Mouse (Mus musculus) adrenal gland (tissue): ENCODE measurements around the gene Rfx4.

ENCODE experiments used
- intact Hi-C: fragments of 180-260 bp; cut with DNase I; formaldehyde crosslinking; loops from one replicate; pipeline ENCODE4 v1.15.1; 2025

The Rfx4 gene

GRCm38 (mm10) chr10:84859556-84860380, 103.9 kb downstream of the Rfx4 start:
- intact Hi-C loops: no loop called here

GRCm38 (mm10) chr10:84863488-84863887, 107.6 kb downstream of the Rfx4 start:
- intact Hi-C loops: no loop called here

DNA sequence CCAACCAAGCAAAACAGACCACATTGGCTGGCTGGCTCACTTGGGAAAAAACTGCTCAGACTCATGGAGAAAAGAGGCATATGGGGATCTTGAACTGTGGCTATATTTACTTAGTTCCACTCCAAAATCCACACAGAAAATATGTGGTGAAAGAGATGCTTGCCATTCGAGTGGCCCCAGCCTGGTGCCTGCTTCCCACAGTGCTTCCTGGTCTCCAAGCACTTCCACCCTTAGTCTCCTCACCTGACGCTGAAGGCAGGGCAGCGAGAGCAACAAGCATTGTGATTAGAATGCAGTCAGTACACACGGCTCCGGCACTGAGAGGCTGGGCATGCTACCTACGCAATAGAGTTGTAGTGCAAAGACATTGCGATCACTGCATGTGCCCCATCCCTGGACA, 111.7 kb downstream of the Rfx4 start:
- intact Hi-C loops: no loop called here

DNA sequence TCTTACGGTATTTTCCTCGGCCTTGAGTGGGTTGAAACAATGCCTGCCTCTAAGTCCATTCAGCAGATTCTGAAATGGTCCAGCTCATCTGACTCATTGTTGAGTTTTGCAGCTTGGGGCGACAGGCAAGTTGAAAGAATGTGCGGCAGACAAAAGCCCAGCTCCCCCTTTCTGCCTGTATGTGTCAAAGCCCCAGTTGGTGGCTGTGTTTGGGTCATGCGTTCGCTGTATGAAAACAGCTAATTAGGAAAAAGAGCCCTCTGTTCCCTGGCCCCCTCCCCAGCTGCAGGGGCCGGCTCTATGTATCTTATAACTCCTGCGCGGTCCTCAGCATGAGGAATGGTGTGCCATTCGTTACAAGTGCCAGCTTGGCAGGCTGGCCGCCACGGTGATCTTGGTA, 115.4 kb downstream of the Rfx4 start:
- intact Hi-C loops: no loop called here

DNA sequence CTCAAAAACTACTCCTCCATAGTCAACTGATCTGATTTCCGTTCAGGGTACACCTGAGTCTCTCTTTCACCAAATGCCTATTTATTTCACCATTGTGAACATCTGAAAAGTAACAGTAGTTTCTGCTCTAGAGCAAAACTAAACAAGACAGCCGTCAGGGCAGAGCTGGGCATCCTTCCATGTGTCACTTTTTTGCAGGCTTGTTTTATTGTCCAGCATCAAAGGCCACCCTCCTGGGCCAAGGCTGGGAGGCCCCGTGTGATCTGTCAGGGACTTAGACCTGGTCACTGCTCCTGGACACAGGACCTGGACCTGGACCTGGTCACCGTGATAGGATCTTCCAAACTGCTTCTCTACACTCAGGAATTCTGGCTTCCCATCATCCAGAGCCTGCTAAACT, 116.1 kb downstream of the Rfx4 start:
- intact Hi-C loops: no loop called here

- intact Hi-C loops: no loop called here
These were observed 124.1 kb downstream of the Rfx4 start for GRCm38 (mm10) chr10:84879823-84880571.

GRCm38 (mm10) chr10:84882528-84882927, 126.7 kb downstream of the Rfx4 start:
- intact Hi-C loops: no loop called here

- intact Hi-C loops: no loop called here
These were observed 129.6 kb downstream of the Rfx4 start for GRCm38 (mm10) chr10:84885341-84885884.

DNA sequence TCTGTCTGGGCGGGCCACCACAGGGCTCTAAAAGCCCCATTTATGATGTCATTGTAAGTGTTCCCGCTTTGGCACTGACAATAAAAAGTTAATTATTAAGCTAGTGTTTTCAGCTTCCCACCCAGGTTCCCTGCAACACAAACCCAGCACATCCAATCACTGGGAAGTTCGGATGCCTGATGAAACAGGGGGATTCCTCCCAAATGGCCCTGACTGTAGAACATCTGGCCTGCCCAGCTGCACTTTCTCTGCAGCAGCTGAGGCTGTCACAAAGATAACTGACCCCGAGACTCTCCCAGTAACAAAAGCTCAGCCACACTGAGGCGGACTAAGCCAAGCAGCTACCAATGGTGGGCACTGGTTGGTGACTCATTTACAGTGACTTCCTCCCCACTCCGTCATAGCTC, 130.4 kb downstream of the Rfx4 start:
- intact Hi-C loops: no loop called here

DNA sequence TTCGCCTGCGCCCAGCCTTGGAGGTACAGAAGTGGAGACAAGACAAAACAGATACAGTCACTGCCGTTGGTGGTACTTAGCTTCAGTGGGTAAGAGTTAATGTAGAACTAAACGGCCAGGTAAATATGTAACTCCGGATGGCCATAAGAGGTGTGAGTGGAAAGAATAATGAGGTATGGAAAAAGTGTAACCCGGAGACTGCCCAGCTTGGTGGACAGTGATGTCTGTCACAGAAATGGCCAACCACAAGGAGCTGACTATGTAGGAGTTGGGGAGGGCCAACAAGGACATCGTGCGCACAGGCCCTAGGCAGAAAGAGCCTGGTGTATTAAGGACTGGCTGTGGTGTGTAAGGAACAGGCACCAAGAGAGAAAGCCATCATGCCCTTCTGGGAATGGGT, 130.9 kb downstream of the Rfx4 start:
- intact Hi-C loops: no loop called here

- intact Hi-C loops: no loop called here
These were observed 133.4 kb downstream of the Rfx4 start for GRCm38 (mm10) chr10:84889096-84889846.

- intact Hi-C loops: no loop called here
These were observed 140.0 kb downstream of the Rfx4 start for GRCm38 (mm10) chr10:84895810-84896358.

- intact Hi-C loops: no loop called here
These were observed 141.4 kb downstream of the Rfx4 start for GRCm38 (mm10) chr10:84896941-84897930.

- intact Hi-C loops: no loop called here
These were observed 142.5 kb downstream of the Rfx4 start for GRCm38 (mm10) chr10:84898144-84898979.

DNA sequence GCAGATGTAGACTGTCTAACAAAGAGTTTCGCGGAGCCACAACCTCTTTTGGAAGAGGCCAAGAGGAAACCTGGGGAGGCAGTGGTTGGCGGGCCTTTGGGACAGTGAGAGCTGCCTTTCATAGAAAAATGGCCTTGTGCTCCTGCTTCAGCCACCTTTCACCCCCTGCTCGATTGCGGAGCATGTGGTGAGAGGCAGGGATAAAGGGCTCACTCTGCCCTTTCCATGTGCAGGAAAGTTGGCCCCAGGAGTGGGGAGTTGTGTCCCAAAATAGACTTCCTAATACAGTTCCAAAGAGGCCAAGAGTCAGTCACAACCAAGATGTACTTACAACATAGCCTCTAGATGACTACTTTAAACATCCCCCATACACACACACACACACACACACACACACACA, 145.8 kb downstream of the Rfx4 start:
- intact Hi-C loops: no loop called here

DNA sequence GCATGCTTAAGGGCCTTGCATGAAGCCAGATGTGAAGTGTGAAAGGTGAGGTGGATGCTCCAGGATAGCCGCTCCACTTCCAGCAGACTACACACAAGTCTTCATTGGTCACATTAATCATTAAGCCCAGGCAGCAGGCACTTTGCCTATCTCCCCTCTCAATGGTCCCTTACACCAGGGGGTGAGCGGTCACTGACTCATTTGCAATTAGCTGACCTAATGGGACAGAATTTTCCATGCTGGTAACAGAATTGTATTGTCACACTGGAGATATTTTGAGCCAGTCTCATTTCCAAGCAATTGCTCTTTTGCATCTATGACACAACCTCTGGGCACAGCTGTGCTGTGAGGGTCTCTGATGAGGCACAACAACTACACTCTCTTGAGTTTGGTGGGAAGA, 146.4 kb downstream of the Rfx4 start:
- intact Hi-C loops: no loop called here

- intact Hi-C loops: no loop called here
These were observed 147.4 kb downstream of the Rfx4 start for GRCm38 (mm10) chr10:84903307-84903706.

DNA sequence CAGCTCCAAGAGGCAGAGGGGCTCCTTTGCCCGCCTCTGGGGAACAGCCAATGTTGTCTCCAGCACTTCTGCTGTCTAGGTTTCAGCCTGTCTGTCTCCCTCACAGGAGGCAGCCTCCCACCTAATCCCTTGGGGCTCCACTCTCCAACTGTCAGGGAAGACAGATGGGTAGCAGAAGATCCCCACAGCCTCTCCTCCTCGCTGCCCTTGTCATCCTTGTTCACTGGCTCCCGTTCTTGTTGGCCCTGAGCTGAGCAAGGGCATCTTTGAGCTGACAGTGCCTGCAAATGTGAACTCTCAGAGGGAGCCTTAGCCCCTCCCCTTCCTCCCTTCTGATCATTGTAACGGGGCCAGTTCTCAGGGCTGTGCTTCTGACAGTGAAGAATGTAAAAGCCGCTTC, 147.9 kb downstream of the Rfx4 start:
- intact Hi-C loops: no loop called here

- intact Hi-C loops: no loop called here
These were observed 151.0 kb downstream of the Rfx4 start for GRCm38 (mm10) chr10:84906895-84907294.
